Mouse (Mus musculus): Measurements from ENCODE around the gene Zfand3. TPM values are rescaled to one million over a fixed set of nuclear protein-coding genes. Genes with fewer than 3 reads are reported as not detected.

Gene Zfand3
- polyA plus RNA-seq, 1 experiment from 2014 or later: 40.2 TPM

DNA sequence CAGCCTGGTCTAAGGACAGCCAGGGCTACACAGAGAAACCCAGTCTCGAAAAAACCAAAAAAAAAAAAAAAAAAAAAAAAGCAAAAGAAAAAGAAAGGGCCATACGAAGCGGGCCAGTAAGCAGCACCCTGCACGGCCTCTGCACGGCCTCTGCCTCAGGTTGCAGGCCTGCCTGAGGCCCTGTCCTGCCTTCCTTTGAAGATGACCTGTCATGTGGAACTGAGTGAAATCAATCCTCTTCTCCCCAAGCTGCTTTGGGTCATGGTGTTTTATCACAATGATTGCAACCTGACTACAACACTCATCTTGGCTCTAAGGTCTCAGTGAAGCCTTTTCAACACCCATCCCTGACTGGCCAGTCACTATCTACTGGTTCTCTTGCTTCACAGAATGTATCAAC is 248.5 kb downstream of the Zfand3 start:
- Histone ChIP-seq H3K9ac (ENCODE audit: low read depth, low read length) (no peak overlapping the region), H3K4me1 (ENCODE audit: control insufficient read depth, insufficient read depth, low read length) (peaks cover 7% of the 10 kb centered on the region; the same call in 1 of the 2 replicates), H3K27me3 (replicated peaks; ENCODE audit: control insufficient read depth, insufficient read depth, low read length) (no peaks in the 10 kb centered on the region), H3K4me3 (ENCODE audit: low read length) (no peak overlapping the region), H3K36me3 (ENCODE audit: control insufficient read depth, insufficient read depth, low read length) (no peaks in the 10 kb centered on the region), H3K4me2 (ENCODE audit: low read depth, low read length) (no peak overlapping the region), H3K27ac (ENCODE audit: low read length) (no peak overlapping the region), H3K9me3 (ENCODE audit: control insufficient read depth, low read length) (no peaks in the 10 kb centered on the region)
- no peak for ATAC-seq
- WGBS: 87% methylated on average over 5 of the region's 5 CpGs

DNA sequence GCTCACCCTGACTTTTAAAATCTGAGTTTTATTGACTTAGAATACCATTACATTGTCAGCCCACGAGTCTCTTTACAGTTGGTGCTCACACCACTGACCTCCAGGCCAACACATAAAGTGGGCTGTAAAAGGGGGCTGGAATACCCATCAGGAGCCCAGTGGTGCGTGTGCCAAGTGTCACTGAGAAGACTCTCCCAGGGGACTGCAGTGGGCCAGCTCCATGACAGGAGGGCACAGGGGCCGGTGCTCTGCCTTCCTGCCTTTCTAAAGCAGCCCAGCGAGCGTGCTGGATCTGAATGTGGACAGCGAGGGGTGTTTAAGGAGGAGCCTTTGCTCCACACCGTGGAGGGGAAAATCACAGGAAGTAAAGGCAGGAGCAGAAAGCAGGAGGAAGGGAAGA is 249.4 kb downstream of the Zfand3 start:
- Histone ChIP-seq H3K4me1 (ENCODE audit: control insufficient read depth, insufficient read depth, low read length) (peaks cover 7% of the 10 kb centered on the region; the same call in 1 of the 2 replicates), H3K27me3 (replicated peaks; ENCODE audit: control insufficient read depth, insufficient read depth, low read length) (no peaks in the 10 kb centered on the region), H3K36me3 (ENCODE audit: control insufficient read depth, insufficient read depth, low read length) (no peaks in the 10 kb centered on the region), H3K4me2 (ENCODE audit: low read depth, low read length) (no peak overlapping the region), H3K4me3 (ENCODE audit: low read length) (no peak overlapping the region), H3K27ac (ENCODE audit: low read length) (no peak overlapping the region), H3K9me3 (ENCODE audit: control insufficient read depth, low read length) (no peaks in the 10 kb centered on the region), H3K9ac (ENCODE audit: low read depth, low read length) (no peak overlapping the region)
- ATAC-seq: no peak
- 57% methylated on average over 7 of the region's 7 CpGs for WGBS

DNA sequence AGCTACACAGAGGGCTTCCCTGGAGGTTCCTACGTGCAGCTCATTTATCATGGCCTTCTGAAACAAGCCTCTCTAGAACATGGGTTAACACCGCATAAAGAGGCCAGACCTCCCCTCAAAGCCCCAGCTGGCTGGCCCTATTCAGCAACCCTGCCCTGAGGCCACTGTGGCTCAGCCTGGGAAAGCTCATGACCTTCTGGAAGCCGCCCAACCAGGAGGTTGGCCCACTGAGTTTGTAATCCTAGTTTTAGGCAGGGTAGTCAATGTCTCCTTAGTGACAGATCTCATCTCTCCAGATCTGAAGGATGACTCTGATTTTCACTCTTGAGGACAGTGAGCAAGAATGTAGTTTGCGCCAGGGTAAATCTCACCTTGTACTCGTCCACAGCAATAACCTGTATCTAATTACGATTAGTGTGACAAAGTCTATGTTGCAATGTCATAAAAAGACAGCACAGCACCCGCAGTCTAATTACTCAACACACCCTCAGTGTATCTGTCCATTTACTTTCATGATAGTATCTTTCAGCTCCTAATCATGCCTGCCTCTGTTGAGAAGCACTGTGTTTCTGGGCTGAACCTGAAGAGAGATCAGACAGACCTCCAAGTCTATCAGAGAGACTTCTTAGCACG is 251.5 kb downstream of the Zfand3 start:
- H3K27me3 ChIP-seq (replicated peaks; ENCODE audit: control insufficient read depth, insufficient read depth, low read length): no peaks in the 10 kb centered on the region
- H3K4me3 ChIP-seq (ENCODE audit: low read length): no peak overlapping the region
- peak; percentile 85 for ATAC-seq
- WGBS: 65% methylated on average over 8 of the region's 8 CpGs
- H3K4me1 ChIP-seq (ENCODE audit: control insufficient read depth, insufficient read depth, low read length): peaks cover 12% of the 10 kb centered on the region
- no peak overlapping the region; the same call in 1 of the 2 replicates for H3K9ac ChIP-seq (ENCODE audit: low read depth, low read length)
- H3K4me2 ChIP-seq (ENCODE audit: low read depth, low read length): no peak overlapping the region
- H3K36me3 ChIP-seq (ENCODE audit: control insufficient read depth, insufficient read depth, low read length): no peaks in the 10 kb centered on the region
- peak overlapping the region; percentile 38; the same call in 1 of the 2 replicates for H3K27ac ChIP-seq (ENCODE audit: low read length)
- H3K9me3 ChIP-seq (ENCODE audit: control insufficient read depth, low read length): no peaks in the 10 kb centered on the region

DNA sequence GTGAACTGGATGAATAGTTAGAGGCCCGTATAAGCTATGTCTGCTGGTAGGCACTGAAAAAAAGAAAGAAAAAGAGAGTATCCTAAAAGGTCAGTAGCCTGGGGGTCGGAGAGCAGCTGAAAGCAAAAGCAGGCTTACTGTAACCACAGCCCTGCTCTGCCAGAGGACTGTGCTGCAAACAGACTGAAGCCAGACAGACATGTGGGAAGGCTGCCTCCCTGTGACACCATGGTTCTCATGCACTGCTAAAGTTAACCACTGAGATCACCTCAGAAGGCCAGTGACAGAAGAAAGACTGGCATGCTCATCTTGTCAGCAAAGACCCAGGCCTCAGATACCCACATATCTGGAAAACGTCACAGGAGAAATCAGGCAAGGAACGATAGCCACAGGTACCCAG is 253.9 kb downstream of the Zfand3 start:
- H3K9me3 ChIP-seq (ENCODE audit: control insufficient read depth, low read length): no peaks in the 10 kb centered on the region
- no peak overlapping the region for H3K9ac ChIP-seq (ENCODE audit: low read depth, low read length)
- ATAC-seq: no peak
- WGBS: 68% methylated on average over 4 of the region's 4 CpGs
- H3K27me3 ChIP-seq (replicated peaks; ENCODE audit: control insufficient read depth, insufficient read depth, low read length): no peaks in the 10 kb centered on the region
- peaks cover 28% of the 10 kb centered on the region for H3K4me1 ChIP-seq (ENCODE audit: control insufficient read depth, insufficient read depth, low read length)
- H3K4me3 ChIP-seq (ENCODE audit: low read length): no peak overlapping the region
- no peak overlapping the region for H3K27ac ChIP-seq (ENCODE audit: low read length)
- H3K36me3 ChIP-seq (ENCODE audit: control insufficient read depth, insufficient read depth, low read length): no peaks in the 10 kb centered on the region
- H3K4me2 ChIP-seq (ENCODE audit: low read depth, low read length): no peak overlapping the region

DNA sequence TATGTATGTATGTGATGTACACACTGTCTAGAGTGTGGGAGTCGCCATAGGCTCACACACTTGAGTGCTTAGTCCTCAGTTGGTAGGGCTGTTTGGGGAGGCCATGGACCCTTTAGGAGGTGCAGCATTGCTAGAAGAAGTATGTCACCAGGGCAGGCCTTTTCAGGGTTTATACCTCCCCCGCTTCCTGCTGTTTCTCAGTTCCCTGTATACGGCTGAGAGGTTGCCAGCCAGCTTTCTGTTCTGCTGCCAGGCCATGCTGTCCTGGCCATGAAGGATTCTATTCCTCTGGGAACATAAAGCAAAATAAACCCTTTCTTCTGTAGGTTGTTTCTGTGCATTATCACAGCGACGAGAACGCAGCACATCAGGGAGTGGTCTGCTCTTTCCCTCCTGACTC is 255.4 kb downstream of the Zfand3 start:
- WGBS: 67% methylated on average over 6 of the region's 6 CpGs
- Histone ChIP-seq H3K27me3 (replicated peaks; ENCODE audit: control insufficient read depth, insufficient read depth, low read length) (no peaks in the 10 kb centered on the region), H3K4me3 (ENCODE audit: low read length) (no peak overlapping the region), H3K4me1 (ENCODE audit: control insufficient read depth, insufficient read depth, low read length) (peaks cover 28% of the 10 kb centered on the region), H3K36me3 (ENCODE audit: control insufficient read depth, insufficient read depth, low read length) (no peaks in the 10 kb centered on the region), H3K9ac (ENCODE audit: low read depth, low read length) (no peak overlapping the region), H3K4me2 (ENCODE audit: low read depth, low read length) (no peak overlapping the region), H3K9me3 (ENCODE audit: control insufficient read depth, low read length) (no peaks in the 10 kb centered on the region), H3K27ac (ENCODE audit: low read length) (no peak overlapping the region)
- ATAC-seq: no peak

Other genes starting within 250 kb of the Zfand3 start
- 0.86 and 1.6 TPM in 2 replicates for gene Mdga1, start 34.6 kb upstream of the Zfand3 start, polyA plus RNA-seq (2015; fragmentation: Nextera tagmentation; extraction: Ambion mirVana)

Measured in intestine, embryonic 16.5 days (tissue).